Mouse (Mus musculus): Measurements from ENCODE around the gene Eif4a3. TPM values are rescaled to one million over a fixed set of nuclear protein-coding genes. Genes with fewer than 3 reads are reported as not detected.
"Not testable (repeated sequence)": the region's sequence is repeated elsewhere in the genome, so short reads cannot be mapped to it uniquely, and the experiment has no call there.

The Eif4a3 gene
- total RNA-seq, 2 experiments from 2014 or later, result 64.9 to 74.5 TPM

DNA sequence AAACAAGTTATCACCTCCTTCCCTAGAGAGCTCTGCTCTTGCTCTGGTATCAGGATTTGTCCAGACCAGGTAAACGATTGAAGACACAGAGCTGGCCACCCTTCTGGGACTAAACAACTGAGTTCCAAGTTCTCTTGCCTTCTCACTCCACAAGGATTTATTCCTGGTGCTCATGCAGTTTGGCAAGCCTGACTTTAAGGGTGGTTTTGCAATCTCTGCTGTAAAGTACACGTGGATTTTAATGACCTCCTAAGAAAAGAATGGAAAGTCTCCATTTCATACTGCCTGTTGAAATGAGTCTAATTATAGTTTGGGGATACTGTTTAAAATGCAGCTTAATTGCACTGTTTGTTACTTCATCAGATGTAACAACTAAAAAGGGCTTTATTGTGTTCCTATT is 1.1 kb upstream of the Eif4a3 start:
- no peak for DNase-seq
- intact Hi-C loops (cut with DNase I), result no loop called here

- intact Hi-C loops (cut with DNase I), result no loop called here
- no peak for DNase-seq
Measured at GRCm38 (mm10) chr11:119300246-119300935, 502 bp upstream of the Eif4a3 start.

GRCm38 (mm10) chr11:119298917-119299316 is 972 bp downstream of the Eif4a3 start:
- DNase-seq, result no peak
- intact Hi-C loops (cut with DNase I), result no loop called here

- no peak for DNase-seq
- intact Hi-C loops (cut with DNase I), result no loop called here
Measured at GRCm38 (mm10) chr11:119297996-119298395, 1.9 kb downstream of the Eif4a3 start.

- DNase-seq; intact Hi-C loops (cut with DNase I): not testable (repeated sequence)
Measured at GRCm38 (mm10) chr11:119292861-119293260, 7.0 kb downstream of the Eif4a3 start.

DNA sequence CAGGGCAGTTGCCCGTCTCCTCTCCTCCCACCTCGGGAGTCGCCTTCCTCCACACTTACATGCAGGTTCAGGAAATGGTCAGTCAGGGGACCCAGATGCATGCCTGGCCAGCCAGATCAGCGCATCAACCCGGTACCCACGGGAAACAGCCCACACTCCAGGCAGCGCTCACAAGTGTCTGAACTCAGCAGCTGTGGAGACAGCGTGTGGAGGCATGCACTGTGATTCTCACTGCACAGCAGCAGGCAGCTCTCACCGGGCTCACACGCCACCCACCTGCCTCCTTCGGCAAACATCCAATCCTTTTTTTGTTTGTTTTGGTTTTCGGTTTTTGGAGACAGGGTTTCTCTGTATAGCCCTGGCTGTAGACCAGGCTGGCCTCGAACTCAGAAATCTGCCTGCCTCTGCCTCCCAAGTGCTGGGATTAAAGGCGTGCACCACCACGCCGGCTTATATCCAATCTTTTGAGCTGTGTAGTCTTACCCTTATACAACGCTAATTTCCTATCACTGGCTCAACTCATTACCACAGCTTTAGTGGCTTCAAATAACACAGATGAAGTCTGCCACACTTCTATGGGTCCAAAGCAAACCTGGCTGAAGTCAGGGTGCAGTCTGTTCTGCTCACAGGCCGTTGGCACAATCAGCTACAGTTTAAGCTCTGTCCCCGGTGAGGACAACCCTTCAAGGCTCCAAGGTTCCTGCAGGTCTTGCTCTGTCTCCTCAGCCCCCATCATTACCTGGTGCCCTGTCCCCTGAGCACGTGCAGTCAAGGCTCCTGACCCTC is 12.5 kb downstream of the Eif4a3 start:
- DNase-seq, result no peak
- intact Hi-C loops (cut with DNase I), result no loop called here

DNA sequence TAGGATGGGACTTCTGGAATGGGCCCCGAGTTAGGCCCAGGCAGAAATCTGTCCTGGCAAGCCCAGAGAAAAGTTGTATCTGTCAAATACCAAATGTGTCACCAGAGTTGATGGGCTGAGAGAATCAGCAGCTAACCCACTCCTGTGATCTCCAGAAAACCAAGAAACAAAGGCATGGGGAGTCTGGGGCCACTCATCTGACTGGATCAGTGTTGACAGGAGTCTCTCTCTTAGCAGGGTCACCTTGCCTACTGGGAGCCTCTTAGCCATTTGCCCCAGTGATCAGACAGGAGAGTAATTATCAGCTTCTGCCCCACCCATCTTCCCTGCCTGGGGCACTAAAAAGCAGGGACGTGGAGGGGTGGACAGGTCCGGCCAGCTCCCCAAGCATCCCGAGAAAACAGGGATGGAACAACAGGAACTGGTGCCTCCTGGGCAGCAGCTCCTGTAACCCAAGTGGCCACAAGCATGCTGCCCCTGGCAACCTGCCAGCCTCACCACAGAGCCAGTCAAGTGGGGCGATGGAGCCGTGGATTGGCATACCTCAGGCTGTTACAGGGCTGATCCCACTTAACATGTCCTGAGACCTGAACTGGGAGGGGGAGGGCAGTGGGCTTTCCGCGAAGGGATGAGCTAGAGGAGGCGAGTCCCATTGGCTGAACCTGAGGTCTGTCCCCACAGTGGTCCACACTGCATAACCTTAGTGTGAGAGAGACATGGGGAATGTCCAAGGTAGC is 13.9 kb downstream of the Eif4a3 start:
- peak in 1 of 2 experiments; percentile 27 for DNase-seq
- intact Hi-C loops (cut with DNase I), result no loop called here

DNA sequence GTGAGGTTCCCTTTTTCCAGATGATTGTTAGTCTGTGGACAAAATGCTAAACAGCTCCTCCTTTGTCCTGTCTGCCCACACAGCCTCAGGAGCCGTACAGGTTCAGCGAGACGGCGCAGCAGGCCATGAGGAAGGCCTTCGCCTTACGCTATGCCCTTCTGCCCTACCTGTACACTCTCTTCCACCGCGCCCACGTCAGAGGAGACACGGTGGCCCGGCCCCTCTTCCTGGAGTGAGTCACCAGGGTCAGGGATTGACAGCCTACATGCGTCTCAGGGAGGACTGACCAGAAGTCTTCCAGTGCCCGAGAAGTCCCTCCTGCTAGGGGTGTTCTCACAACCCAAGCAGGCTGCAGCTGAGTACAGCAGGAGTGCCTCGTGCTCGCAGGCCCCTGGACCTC is 18.9 kb downstream of the Eif4a3 start:
- intact Hi-C loops (cut with DNase I), result no loop called here
- no peak for DNase-seq

GRCm38 (mm10) chr11:119273186-119273930 is 26.5 kb downstream of the Eif4a3 start:
- no peak for DNase-seq
- intact Hi-C loops (cut with DNase I), result no loop called here

GRCm38 (mm10) chr11:119272492-119272891 is 27.4 kb downstream of the Eif4a3 start:
- DNase-seq; intact Hi-C loops (cut with DNase I): not testable (repeated sequence)

GRCm38 (mm10) chr11:119268557-119269195 is 31.2 kb downstream of the Eif4a3 start:
- no peak for DNase-seq
- intact Hi-C loops (cut with DNase I), result no loop called here

GRCm38 (mm10) chr11:119267768-119268556 is 31.9 kb downstream of the Eif4a3 start, which contains the start of gene Gaa:
Gaa (plus strand) TSS chr11:119267887.
- intact Hi-C loops (cut with DNase I), result no loop called here
- DNase-seq, result peak; percentile 95 to 98

DNA sequence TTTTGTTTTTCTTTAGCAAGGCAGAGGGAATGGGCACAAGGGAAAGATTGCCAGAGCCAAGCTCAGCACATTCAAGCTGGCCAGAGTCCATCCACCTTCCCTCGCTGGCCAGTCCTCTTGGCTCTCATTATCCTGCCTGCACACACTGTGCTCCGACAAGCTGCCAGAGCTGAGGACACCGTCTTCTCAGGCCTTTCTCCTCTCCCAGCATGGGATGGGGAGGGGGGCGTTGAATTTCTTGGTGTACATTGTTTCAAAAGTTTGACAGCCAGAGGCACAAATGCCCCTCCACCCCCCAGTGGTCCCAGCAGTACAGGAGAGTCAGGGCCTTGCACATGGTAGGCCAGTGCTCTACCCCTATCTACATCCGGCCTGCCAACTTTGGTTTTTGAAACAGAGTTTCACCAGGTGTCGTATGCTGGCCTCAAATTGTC is 32.6 kb downstream of the Eif4a3 start:
- peak; percentile 37 to 51 for DNase-seq
- intact Hi-C loops (cut with DNase I), result no loop called here

GRCm38 (mm10) chr11:119265811-119266210 is 34.1 kb downstream of the Eif4a3 start:
- intact Hi-C loops (cut with DNase I), result no loop called here
- no peak for DNase-seq

- intact Hi-C loops (cut with DNase I), result no loop called here
- DNase-seq, result no peak
Measured at GRCm38 (mm10) chr11:119264413-119264812, 35.5 kb downstream of the Eif4a3 start.

DNA sequence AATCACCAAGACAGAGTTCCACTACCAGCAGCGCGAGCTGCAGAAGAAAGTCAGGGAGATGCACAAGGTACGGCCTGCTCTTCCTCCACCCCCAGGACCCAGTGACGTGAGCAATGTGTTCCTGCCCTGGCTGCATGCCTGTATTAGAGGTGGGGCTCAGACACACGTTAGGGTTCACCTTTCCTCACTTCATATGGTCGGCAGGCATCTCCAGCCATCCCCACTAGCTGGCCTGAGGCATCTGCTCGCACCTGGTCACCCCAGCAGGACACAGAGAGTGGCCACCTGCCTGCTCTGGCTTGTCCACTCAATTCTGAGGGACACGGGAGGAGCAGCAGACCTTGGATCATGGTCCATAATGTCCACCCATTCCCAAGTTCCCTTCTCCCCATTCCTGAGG is 39.9 kb downstream of the Eif4a3 start:
- intact Hi-C loops (cut with DNase I), result no loop called here
- DNase-seq, result no peak

- intact Hi-C loops (cut with DNase I), result no loop called here
- peak; percentile 63 to 66 for DNase-seq
Measured at GRCm38 (mm10) chr11:119258572-119259322, 41.1 kb downstream of the Eif4a3 start.

GRCm38 (mm10) chr11:119258216-119258571 is 41.7 kb downstream of the Eif4a3 start:
- intact Hi-C loops (cut with DNase I), result no loop called here
- DNase-seq, result no peak

Data from heart, postnatal 14 days (tissue).